Mouse (Mus musculus) liver, embryonic 18 days (tissue): ENCODE measurements around the gene Zfp712. TPM values are rescaled to one million over a fixed set of nuclear protein-coding genes. Genes with fewer than 3 reads are reported as not detected.

Experiments
- polyA plus RNA-seq: library from polyadenylated mRNA; depleted of rRNA; stranded (reverse); fragments of >200 nt; gene quantifications from 2 replicates; pipeline ENCODE4 v1.2.3, GENCODE M21; 2012; rRNA removed

The Zfp712 gene
- polyA plus RNA-seq = 0.22 and 0.35 TPM in 2 replicates

GRCm38 (mm10) chr13:67060786-67061358 is at the start of gene Zfp712:
Gene Zfp712 (minus strand): TSS chr13:67061170.

GRCm38 (mm10) chr13:67108194-67108820 is 47.3 kb upstream of the Zfp712 start, which contains the start of gene Gm28557:
Gene Gm28557 (minus strand): TSS chr13:67108604.

GRCm38 (mm10) chr13:67097876-67098275 is 36.9 kb upstream of the Zfp712 start, which contains the start of gene Zfp708:
Gene Zfp708 (minus strand): TSS chr13:67097976.

Other genes starting within 250 kb of the Zfp712 start
- 0.20 and 0.27 TPM in 2 replicates for gene Gm10767, start 156.3 kb downstream of the Zfp712 start, polyA plus RNA-seq
- gene Zfp708, start 36.8 kb upstream of the Zfp712 start, polyA plus RNA-seq = 0.66 and 0.71 TPM in 2 replicates
- 3.2 and 3.5 TPM in 2 replicates for gene Gm28557, start 47.4 kb upstream of the Zfp712 start, polyA plus RNA-seq
- gene Rslcan18, start 55.1 kb upstream of the Zfp712 start, polyA plus RNA-seq = 0.26 and 0.28 TPM in 2 replicates
- gene Zfp759, start 60.5 kb upstream of the Zfp712 start, polyA plus RNA-seq = 0.35 and 0.36 TPM in 2 replicates
- 1.4 and 1.8 TPM in 2 replicates for gene Rsl1, start 112.0 kb upstream of the Zfp712 start, polyA plus RNA-seq
- 0.34 and 0.38 TPM in 2 replicates for gene Zfp455, start 133.3 kb upstream of the Zfp712 start, polyA plus RNA-seq
- gene Zfp458, start 217.3 kb upstream of the Zfp712 start, polyA plus RNA-seq = 0.54 and 0.60 TPM in 2 replicates
- 0.55 and 0.75 TPM in 2 replicates for gene Zfp457, start 245.3 kb upstream of the Zfp712 start, polyA plus RNA-seq